ENCODE assay signal across 1 mouse cellular context in the genomic region with DNA sequence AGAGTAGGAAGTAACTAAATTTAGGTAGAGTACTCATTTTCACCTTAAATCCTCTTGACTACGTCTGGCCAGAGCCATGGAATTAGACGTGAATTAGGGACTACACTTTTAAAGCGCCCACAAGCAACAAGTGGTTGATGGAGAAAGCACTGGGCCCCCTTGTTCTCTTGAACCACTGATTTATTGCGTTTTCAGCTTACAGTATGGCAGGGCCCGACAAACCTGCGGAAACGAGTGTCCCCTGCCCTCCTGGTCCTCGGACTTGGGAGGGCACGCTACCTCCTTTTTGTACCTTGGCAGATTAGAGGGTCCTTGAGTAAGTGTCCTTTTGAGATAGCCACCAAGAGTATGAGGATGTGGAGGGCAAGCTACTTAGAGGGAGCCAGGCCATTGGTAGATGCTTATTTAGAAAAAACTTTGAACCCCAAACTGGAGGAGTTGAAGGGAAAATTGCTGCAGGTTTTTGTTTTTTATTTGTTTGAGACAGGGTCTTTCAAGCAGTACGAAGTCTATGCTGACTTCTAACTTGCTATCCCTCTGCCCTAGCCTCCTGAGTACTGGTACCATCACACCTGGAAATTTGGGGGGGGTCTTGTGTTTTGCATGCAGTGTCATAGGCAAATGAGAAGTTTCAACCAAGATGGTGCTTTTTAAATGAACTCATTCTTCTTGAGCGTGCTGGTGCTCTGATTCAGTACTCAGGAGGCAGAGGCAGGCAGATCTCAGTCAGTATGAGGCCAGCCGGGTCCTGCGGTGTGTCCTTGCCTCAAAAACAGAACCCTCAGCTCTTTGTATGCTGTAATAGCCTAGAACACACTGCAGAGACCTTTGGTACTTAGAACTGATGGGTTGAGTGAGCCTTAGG.
A peak's percentile ranks its signal among the peaks of the same experiment; 100 is the strongest.
TF ChIP-seq lines count a peak whose summit lies in the region.

No protein-coding gene starts in this region.

TF ChIP-seq in MEL, 35 proteins besides CTCF, POLR2A, EP300 and RAD21:
- TF ChIP-seq ZNF384 (IDR thresholded peaks at IDR 0.05; ENCODE audit: low read depth, low read length) (no peak), ZMIZ1 (IDR thresholded peaks at IDR 0.05; ENCODE audit: low read depth, low read length) (0 out of 2 replicates have a peak, but pooled peaks have one; percentile 19), USF1 (IDR thresholded peaks at IDR 0.05; ENCODE audit: low read depth, low read length) (no peak), KAT2A (conservative IDR thresholded peaks at IDR 0.05; ENCODE audit: low read depth, low read length) (no peak), GATA1 (IDR thresholded peaks at IDR 0.05; ENCODE audit: low read depth, low read length) (no peak), CHD1 (IDR thresholded peaks at IDR 0.05; ENCODE audit: low read depth, low read length) (0 out of 2 replicates have a peak, but pooled peaks have one; percentile 50), CHD2 (IDR thresholded peaks at IDR 0.05; ENCODE audit: low read length) (no peak), NRF1 (IDR thresholded peaks at IDR 0.05; ENCODE audit: insufficient read depth, low read depth, low read length, poor library complexity, severe bottlenecking) (no peak)
